Mouse (Mus musculus) forebrain, embryonic 16.5 days (tissue): ENCODE measurements at regions not wholly inside any gene's neighbourhood (a gene's known extent, or its start where the extent isn't known, plus 50 kb on each side); places are given as distances from the start of the nearest gene placed in this dataset.

Source experiments
- ATAC-seq: fragments of 200-750 bp; cut with Nextera tagmentation; 2 replicates; pipeline ENCODE4 v1.8.0; 2017; ENCODE audit warnings: mild to moderate bottlenecking, moderate library complexity
- H3K27ac ChIP-seq: fragments of 300-500 bp; sonication (generic); 2 replicates; pipeline ENCODE4 v1.5.1; 2014; ENCODE audit warnings: low read length, control low read depth
- H3K27me3 ChIP-seq: fragments of 300-500 bp; sonication (generic); replicated peaks from 2 replicates; pipeline ENCODE4 v1.6.1; 2014; ENCODE audit warnings: low read length; ENCODE audit not compliant: control insufficient read depth, insufficient read depth
- H3K36me3 ChIP-seq: fragments of 300-500 bp; sonication (generic); 2 replicates; pipeline ENCODE4 v1.6.1; 2014; ENCODE audit not compliant: control insufficient read depth, insufficient read depth
- H3K4me1 ChIP-seq: fragments of 300-500 bp; sonication (generic); replicated peaks from 2 replicates; pipeline ENCODE4 v1.6.1; 2014; ENCODE audit warnings: low read length; ENCODE audit not compliant: control insufficient read depth, insufficient read depth
- H3K4me2 ChIP-seq: fragments of 300-500 bp; sonication (generic); 2 replicates; pipeline ENCODE4 v1.6.1; 2014; ENCODE audit warnings: mild to moderate bottlenecking, low read length, control low read depth
- H3K4me3 ChIP-seq: fragments of 300-500 bp; sonication (generic); replicated peaks from 2 replicates; pipeline ENCODE4 v1.5.1; 2014; ENCODE audit warnings: mild to moderate bottlenecking, low read length, control low read depth
- H3K9ac ChIP-seq: fragments of 300-500 bp; sonication (generic); replicated peaks from 2 replicates; pipeline ENCODE4 v1.6.1; 2014; ENCODE audit warnings: low read depth, low read length, control low read depth
- H3K9me3 ChIP-seq: fragments of 300-500 bp; sonication (generic); 2 replicates; pipeline ENCODE4 v1.6.1; 2016; ENCODE audit warnings: low read length; ENCODE audit not compliant: control insufficient read depth
- WGBS: fragments of 180-500 bp; shearing (Covaris S2); extraction: QIAGEN DNeasy Blood & Tissue Kit; methylation state at CpG from one replicate; pipeline ENCODE4 v1.1.7; 2014; 5-methylcytosine and 5-hydroxymethylcytosine counted together

DNA sequence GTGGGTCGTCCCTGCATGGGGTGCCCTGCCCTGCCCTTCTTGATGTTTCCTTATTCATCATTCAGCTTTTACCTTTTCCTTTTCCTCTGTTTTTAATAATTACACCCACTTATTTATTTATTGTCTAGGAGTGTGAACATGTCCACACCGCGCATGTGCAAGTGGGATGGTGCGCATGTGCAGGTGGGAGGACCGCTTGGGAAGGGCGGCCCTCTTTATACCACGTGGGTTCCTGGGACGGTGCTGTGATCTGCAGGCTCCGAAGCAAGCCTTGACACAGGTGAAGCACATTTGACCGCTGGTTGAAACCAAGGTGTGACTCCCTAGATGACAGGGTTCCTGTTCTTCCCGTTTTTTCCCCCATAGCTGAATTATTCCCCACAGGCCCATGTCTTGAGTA, 60.0 kb downstream of the Syf2 start:
- Histone ChIP-seq H3K36me3 (no peaks in the 10 kb centered on the region), H3K4me3 (no peak overlapping the region), H3K4me2 (no peak overlapping the region), H3K4me1 (peaks cover 3% of the 10 kb centered on the region; the same call in 1 of the 2 replicates), H3K9me3 (no peaks in the 10 kb centered on the region), H3K9ac (no peak overlapping the region), H3K27me3 (no peaks in the 10 kb centered on the region; the same call in 1 of the 2 replicates), H3K27ac (no peak overlapping the region)
- WGBS, result 89% methylated on average over 11 of the region's 11 CpGs
- no peak for ATAC-seq

DNA sequence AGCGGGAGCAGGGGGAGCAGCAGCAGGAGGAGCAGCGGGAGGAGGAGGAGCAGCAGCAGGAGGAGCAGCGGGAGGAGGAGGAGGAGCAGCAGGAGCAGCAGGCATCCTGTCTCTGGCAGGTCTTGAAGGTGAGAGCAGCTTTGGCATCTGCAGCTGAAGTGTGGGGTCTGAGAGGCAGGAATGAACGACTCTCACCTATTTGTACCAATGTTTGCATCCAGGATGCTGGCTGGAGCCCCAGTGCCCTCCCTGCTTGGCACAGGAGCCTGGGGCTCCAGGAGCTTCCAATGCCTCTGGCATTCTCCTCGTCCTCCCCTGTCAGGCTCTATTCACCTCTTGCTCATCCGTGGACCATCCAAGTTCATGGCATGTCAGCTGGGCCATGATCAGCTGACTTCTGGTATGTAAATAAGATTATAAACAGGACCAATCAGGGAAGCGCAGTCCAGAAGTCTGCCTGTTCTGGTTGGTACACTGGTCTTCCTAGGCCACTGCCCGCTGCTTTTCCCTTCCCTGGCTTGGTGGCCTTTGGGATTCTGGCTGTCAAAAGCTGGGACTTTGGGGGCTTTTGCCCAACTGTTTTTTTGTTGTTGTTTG, 62.9 kb downstream of the Syf2 start:
- Histone ChIP-seq H3K9me3 (no peaks in the 10 kb centered on the region), H3K4me2 (no peak overlapping the region), H3K27ac (no peak overlapping the region), H3K4me1 (peaks cover 4% of the 10 kb centered on the region), H3K27me3 (no peaks in the 10 kb centered on the region; the same call in 1 of the 2 replicates), H3K36me3 (no peaks in the 10 kb centered on the region), H3K4me3 (no peak overlapping the region), H3K9ac (no peak overlapping the region)
- ATAC-seq, result no peak
- 64% methylated on average over 8 of the region's 8 CpGs for WGBS

DNA sequence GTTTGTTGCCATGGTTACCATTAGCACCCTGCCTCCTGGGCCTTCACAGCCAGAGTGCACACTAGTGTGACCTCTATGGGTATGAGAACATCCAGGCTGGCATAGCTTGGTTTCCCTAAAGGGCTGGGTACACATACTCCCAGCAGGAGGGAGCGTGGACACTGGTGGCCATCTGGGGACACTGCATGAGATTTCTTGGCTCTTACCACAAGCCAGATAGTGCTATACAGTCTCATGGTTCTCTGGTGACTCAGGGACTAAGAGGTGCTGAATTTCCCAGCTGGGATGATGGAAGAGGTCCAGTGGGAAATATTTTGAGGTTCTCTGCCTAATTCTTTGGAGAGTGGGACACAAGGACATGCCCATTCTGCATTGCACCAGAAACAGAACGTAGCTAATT, 63.5 kb downstream of the Syf2 start:
- Histone ChIP-seq H3K9me3 (no peaks in the 10 kb centered on the region), H3K27me3 (no peaks in the 10 kb centered on the region; the same call in 1 of the 2 replicates), H3K9ac (no peak overlapping the region), H3K27ac (no peak overlapping the region), H3K36me3 (no peaks in the 10 kb centered on the region), H3K4me3 (no peak overlapping the region), H3K4me2 (no peak overlapping the region), H3K4me1 (peaks cover 10% of the 10 kb centered on the region)
- no peak; the same call in 1 of the 2 replicates for ATAC-seq
- WGBS, result 70% methylated on average over 2 of the region's 2 CpGs

DNA sequence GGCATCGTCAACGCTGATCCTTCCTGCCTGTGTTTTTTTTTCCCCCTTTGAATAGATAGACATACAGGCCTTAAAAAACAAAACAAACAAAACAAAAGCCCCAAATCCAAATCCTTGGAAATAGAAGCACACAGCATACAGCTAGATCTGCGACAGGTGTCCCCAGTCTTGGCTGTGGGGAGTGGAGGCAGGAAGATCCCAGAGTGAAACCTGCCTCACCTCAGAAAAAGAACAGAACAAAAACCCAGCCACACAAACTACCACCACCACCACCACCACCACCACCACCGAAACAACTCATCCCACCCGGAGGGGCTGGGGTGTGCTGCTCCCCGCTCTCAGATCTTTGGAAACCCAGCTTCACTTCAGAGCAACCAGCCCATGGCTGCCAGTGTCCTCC, 64.0 kb downstream of the Syf2 start:
- H3K4me1 ChIP-seq, result peaks cover 13% of the 10 kb centered on the region
- no peaks in the 10 kb centered on the region for H3K36me3 ChIP-seq
- no peaks in the 10 kb centered on the region for H3K9me3 ChIP-seq
- no peak overlapping the region for H3K4me2 ChIP-seq
- ATAC-seq, result no peak
- H3K9ac ChIP-seq, result no peak overlapping the region
- no peak overlapping the region for H3K4me3 ChIP-seq
- no peaks in the 10 kb centered on the region; the same call in 1 of the 2 replicates for H3K27me3 ChIP-seq
- 88% methylated on average over 6 of the region's 6 CpGs for WGBS
- no peak overlapping the region for H3K27ac ChIP-seq

DNA sequence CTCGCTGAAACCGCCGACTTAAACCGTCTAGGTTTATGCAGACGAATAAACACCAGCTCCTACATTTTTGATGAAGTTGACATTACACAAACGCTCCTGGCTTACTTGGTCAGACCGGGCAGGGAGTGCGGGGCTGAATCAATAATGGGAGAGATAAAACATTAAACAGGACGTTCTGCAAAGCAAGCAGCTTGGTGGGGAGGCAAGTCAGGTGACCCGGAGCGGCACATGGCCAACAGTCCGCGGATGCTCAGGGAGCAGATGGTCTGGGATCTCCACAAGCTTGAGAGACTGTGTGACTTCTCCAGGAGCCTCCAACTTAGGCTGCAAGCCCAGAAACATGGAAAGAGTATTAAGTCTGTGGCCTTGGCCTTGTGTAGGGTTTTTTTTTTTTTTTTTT, 64.4 kb downstream of the Syf2 start:
- WGBS, result 74% methylated on average over 13 of the region's 13 CpGs
- Histone ChIP-seq H3K9ac (no peak overlapping the region), H3K4me2 (no peak overlapping the region), H3K4me1 (peaks cover 13% of the 10 kb centered on the region), H3K9me3 (no peaks in the 10 kb centered on the region), H3K36me3 (no peaks in the 10 kb centered on the region), H3K4me3 (no peak overlapping the region), H3K27me3 (no peaks in the 10 kb centered on the region; the same call in 1 of the 2 replicates), H3K27ac (no peak overlapping the region)
- ATAC-seq, result no peak

DNA sequence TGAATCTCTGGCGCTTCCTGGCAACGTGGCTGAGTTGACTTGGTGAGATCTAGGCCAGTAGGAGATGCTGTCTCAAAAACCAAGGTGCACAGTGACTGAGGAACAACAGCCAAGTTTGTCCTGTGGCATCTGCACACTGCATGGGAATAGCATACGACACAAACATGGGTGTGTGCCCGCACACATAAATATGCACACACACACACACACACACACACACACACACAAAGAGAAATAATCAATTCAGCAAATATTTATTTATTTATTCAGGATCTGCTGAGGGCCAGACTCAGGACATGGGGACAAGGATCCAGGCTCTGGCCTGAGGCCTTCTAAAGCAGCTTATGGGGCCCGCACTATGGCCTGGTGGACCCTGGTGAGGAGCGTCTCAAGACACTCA, 65.4 kb downstream of the Syf2 start:
- Histone ChIP-seq H3K9me3 (no peaks in the 10 kb centered on the region), H3K36me3 (no peaks in the 10 kb centered on the region), H3K9ac (no peak overlapping the region), H3K4me1 (peaks cover 13% of the 10 kb centered on the region), H3K4me3 (no peak overlapping the region), H3K27ac (no peak overlapping the region), H3K4me2 (no peak overlapping the region), H3K27me3 (no peaks in the 10 kb centered on the region; the same call in 1 of the 2 replicates)
- WGBS, result 90% methylated on average over 6 of the region's 6 CpGs
- no peak for ATAC-seq

DNA sequence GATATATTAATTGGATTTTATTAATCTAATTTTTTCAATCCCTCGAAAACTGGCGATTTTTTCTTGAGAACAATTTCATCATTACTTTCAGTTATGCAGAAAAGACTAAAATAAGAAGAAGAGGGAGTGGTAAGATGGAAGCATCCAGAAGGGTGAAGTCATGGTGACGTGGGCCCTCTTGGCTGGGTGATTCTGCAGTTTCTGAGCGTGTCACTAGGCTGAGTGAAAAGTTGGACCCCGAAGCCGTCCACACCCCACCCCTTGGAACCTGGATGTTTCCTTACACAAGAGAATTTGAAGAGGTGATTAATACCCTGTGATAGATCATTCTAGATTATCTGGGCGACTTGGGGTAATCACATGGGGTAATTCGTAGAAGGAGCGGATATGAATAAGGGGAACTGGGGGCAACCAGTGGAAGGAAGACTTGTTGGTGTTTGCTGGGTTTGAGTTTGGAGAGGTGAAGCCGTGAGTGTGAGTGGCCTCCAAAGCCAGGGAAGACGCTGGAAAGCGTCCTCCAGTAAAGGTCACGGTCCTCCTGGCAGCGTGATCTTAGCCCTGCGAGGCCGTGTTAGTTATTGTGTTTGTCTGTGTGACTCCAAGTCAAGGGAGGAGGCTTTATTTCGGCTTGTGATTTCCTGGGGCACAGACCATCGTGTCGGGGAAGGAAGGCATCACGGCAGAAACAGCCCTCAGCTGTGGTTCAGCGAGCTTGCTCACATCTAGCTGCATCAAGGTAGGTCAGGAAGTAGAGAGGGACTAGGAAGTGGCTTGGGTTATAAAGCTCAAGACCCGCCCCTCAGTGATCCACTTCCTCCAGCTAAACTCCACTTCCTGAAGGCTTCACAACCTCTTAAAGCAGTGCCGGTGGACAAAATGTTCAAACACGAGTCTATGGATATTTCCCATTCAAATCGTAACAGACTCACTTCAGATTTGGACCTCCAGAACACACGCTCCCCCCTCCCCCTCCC, 67.0 kb downstream of the Syf2 start:
- Histone ChIP-seq H3K27me3 (no peaks in the 10 kb centered on the region), H3K36me3 (no peaks in the 10 kb centered on the region), H3K9me3 (no peaks in the 10 kb centered on the region), H3K4me1 (peaks cover 13% of the 10 kb centered on the region), H3K4me3 (no peak overlapping the region), H3K9ac (no peak overlapping the region), H3K27ac (no peak overlapping the region), H3K4me2 (no peak overlapping the region)
- WGBS, result 94% methylated on average over 26 of the region's 26 CpGs
- ATAC-seq, result no peak

DNA sequence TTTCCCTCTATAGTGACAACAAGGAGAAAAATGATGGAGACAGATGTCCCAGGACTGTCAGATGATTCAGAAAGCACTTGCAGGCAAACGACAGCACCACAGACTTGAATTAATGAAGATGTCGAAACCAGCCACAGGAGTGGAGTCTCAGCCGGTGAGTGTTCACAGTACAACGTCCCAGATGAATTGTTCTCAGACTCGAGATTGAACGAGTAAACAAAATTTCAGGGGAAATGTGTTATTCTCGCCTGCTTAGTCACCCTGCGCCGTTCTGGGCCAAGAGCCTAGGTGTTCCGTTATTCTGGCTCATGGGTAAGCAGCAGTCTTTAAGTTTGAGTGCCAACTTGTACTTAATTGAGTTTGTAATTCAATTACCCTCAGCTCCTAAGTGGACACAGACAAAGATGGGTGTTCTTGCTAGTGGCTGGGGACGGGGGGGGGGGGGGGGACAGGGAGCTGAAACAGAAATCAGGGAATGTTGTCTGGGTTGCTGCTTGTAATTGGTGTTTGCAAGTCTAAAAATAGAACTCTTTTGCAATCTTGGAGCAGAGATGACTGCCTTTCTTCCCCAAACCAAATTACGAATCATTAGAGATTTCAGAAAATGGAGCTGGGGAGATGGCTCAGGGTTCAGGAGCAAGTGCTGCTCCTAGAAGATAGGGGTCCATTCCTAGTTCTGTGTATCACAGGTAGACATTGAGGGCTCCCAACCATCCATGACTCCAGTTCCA, 68.4 kb downstream of the Syf2 start:
- H3K9me3 ChIP-seq, result no peaks in the 10 kb centered on the region
- ATAC-seq, result peak; percentile 62; the same call in 1 of the 2 replicates
- H3K4me1 ChIP-seq, result peaks cover 13% of the 10 kb centered on the region
- no peak overlapping the region for H3K4me3 ChIP-seq
- no peaks in the 10 kb centered on the region for H3K27me3 ChIP-seq
- peak overlapping the region; percentile 57; the same call in 1 of the 2 replicates for H3K27ac ChIP-seq
- H3K36me3 ChIP-seq, result no peaks in the 10 kb centered on the region
- 30% methylated on average over 12 of the region's 12 CpGs for WGBS
- no peak overlapping the region for H3K4me2 ChIP-seq
- H3K9ac ChIP-seq, result no peak overlapping the region
